Mouse (Mus musculus) bone marrow, adult 2 months (tissue): ENCODE measurements around the gene Cdkl1.

Experiments
- CTCF ChIP-seq: fragments of 200-500 bp; IDR thresholded peaks from 2 replicates; pipeline ENCODE4 v1.5.1; 2011; ENCODE audit warnings: low read length, control low read depth; ENCODE audit not compliant: control insufficient read depth, insufficient read depth
- POLR2A ChIP-seq: fragments of 200-500 bp; IDR thresholded peaks from 2 replicates; pipeline ENCODE4 v1.6.1; 2011; ENCODE audit warnings: low read depth, mild to moderate bottlenecking, control low read depth, low read length, borderline replicate concordance; ENCODE audit not compliant: control insufficient read depth

DNA sequence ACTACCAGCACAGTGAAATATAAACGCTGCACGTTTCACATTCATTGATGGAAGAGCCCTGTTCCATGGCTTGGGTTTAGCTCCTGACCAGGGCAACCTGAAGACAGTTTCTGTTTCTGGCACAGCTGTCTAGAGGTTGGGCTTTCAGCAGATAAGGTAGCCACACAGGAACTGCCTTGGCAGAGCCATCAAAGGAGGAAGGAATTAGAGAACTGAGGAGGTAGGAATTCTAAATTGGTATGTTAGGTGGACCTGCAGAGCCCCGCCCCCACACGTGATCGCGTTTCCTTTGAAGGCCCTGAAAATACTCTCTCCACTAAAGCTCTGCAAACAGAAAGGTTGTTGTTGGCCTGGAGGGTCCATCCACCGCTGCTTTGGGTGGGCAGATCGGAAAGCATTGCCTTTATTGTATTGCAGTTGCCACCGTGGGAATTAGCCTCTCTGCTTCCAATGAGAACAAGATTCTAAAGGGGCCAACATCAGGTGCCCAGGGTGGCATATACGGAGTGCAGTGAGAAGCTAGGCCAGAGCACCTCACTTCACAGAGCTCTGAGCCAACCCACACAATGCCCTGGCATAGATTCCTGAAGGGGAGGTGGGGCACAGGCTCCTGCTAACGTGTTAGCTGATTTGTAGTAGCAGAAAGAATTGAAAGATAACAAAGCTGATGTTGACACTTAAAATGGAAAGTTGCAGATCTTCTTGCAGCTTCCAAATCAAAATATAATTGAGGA is 14.3 kb downstream of the Cdkl1 start:
- no peak for TF ChIP-seq POLR2A
- TF ChIP-seq CTCF, result no peak
